ENCODE assay signal across 8 mouse cellular contexts in genomic region chr14:27623368-27623767, GRCm38 (mm10). TPM values are rescaled to one million over a fixed set of nuclear protein-coding genes. Genes with fewer than 3 reads are reported as not detected.
A peak's percentile ranks its signal among the peaks of the same experiment; 100 is the strongest.
DNase-seq lines count a peak whose midpoint lies in the region; ATAC-seq and TF ChIP-seq lines count a peak whose summit lies in the region.

No protein-coding gene starts in this region.

- H3K27ac ChIP-seq in forebrain, postnatal 0 days (ENCODE audit: low read depth, low read length): 0 out of 2 replicates have a peak overlapping the region, but pooled peaks have one; percentile 88
- no peak overlapping the region for H3K27ac ChIP-seq in intestine, embryonic 15.5 days

- H3K36me3 ChIP-seq in forebrain, postnatal 0 days (ENCODE audit: insufficient read depth): no peaks in the 10 kb centered on the region; the same call in 1 of the 2 replicates
- no peaks in the 10 kb centered on the region for H3K36me3 ChIP-seq in intestine, embryonic 15.5 days

- peak overlapping the region; percentile 68 for H3K4me2 ChIP-seq in forebrain, postnatal 0 days (ENCODE audit: low read depth)
- peak overlapping the region; percentile 98 for H3K4me2 ChIP-seq in intestine, embryonic 15.5 days (replicated peaks)

- TF ChIP-seq CTCF in forebrain, postnatal 0 days (IDR thresholded peaks at IDR 0.05; ENCODE audit: low read depth): no peak

- no peaks in the 10 kb centered on the region for H3K27me3 ChIP-seq in forebrain, postnatal 0 days (ENCODE audit: insufficient read depth, low read length)
- H3K27me3 ChIP-seq in intestine, embryonic 15.5 days (replicated peaks): no peaks in the 10 kb centered on the region

- peak overlapping the region; percentile 74 for H3K4me3 ChIP-seq in forebrain, postnatal 0 days (ENCODE audit: low read depth, low read length)
- H3K4me3 ChIP-seq in intestine, embryonic 15.5 days (replicated peaks): peak overlapping the region; percentile 65

- ATAC-seq in forebrain, postnatal 0 days: peak; percentile 88
- ATAC-seq in intestine, embryonic 15.5 days: peak; percentile 85

- no peaks in the 10 kb centered on the region for H3K9me3 ChIP-seq in forebrain, postnatal 0 days (ENCODE audit: low read length)
- no peaks in the 10 kb centered on the region for H3K9me3 ChIP-seq in intestine, embryonic 15.5 days

- DNase-seq in testis, postnatal 14 days (ENCODE audit: low spot score): peak; percentile 58
- DNase-seq in testis, postnatal 10 days (ENCODE audit: low spot score): no peak
- peak; percentile 90 for DNase-seq in forebrain, postnatal 0 days
- peak; percentile 61 to 83 for DNase-seq in left cerebral cortex, adult 9 months (ENCODE audit: low spot score in 2 of 2)
- peak; percentile 79 for DNase-seq in lung, postnatal 36 days
- peak; percentile 68 for DNase-seq in right cerebral cortex, postnatal 4 days
- DNase-seq in spleen, postnatal 36 days (ENCODE audit: low spot score in 2 of 2): no peak

- H3K4me1 ChIP-seq in forebrain, postnatal 0 days (ENCODE audit: insufficient read depth): peaks cover 12% of the 10 kb centered on the region; the same call in 1 of the 2 replicates
- H3K4me1 ChIP-seq in intestine, embryonic 15.5 days (replicated peaks): no peaks in the 10 kb centered on the region

- 3% methylated on average over 10 of the region's 10 CpGs for WGBS in forebrain, postnatal 0 days
- WGBS in intestine, embryonic 15.5 days: 6% methylated on average over 10 of the region's 10 CpGs

- H3K9ac ChIP-seq in forebrain, postnatal 0 days: peak overlapping the region; percentile 93
- H3K9ac ChIP-seq in intestine, embryonic 15.5 days: no peak overlapping the region

RNA-seq across cellular contexts. Expression of gene Erc2, which starts 1.1 kb away (rescaled TPM):
- 96.2 and 117 TPM in 2 replicates for total RNA-seq in forebrain, postnatal 0 days (2014; rRNA removed)
- 68.8 and 106 TPM in 2 replicates for polyA plus RNA-seq in forebrain, postnatal 0 days (2015; fragmentation: Nextera tagmentation; extraction: Ambion mirVana)
- polyA plus RNA-seq in intestine, embryonic 15.5 days (2015; fragmentation: Nextera tagmentation; extraction: Ambion mirVana): 6.5 and 6.8 TPM in 2 replicates

Comparison
In these comparisons a context has a peak if more than half of its experiments do, and no peak if none do; other contexts are left out.
1. DNase-seq: peak in testis, postnatal 14 days (single experiment), forebrain, postnatal 0 days (single experiment), left cerebral cortex, adult 9 months (2 of 2), lung, postnatal 36 days (single experiment) and right cerebral cortex, postnatal 4 days (single experiment); none in testis, postnatal 10 days (single experiment) and spleen, postnatal 36 days (0 of 2).